Mouse (Mus musculus) MEL (cell line): ENCODE results near the gene Chst3. TPM values are rescaled to one million over a fixed set of nuclear protein-coding genes. Genes with fewer than 3 reads are reported as not detected.

Source experiments
- DNase-seq: peaks from one replicate; pipeline ENCODE4 v3.0.0; 2011; ENCODE audit warnings: low read depth, low spot score
- H3K27ac ChIP-seq: 2 replicates; pipeline ENCODE4 v1.5.1; 2012; ENCODE audit warnings: low read depth, mild to moderate bottlenecking, control low read depth, low read length, moderate library complexity; ENCODE audit not compliant: control insufficient read depth
- H3K27me3 ChIP-seq, 2 experiments: fragments of 150-350 bp in 1 of 2; sonication (generic) in 1 of 2; 2 replicates each; pipeline ENCODE4 v1.6.1; 2012; ENCODE audit warnings: low read length in 2 of 2, mild to moderate bottlenecking in 2 of 2, improper control_type of control experiment in 1 of 2, moderate library complexity in 1 of 2; ENCODE audit not compliant: insufficient read depth in 2 of 2, control insufficient read depth in 1 of 2
- H3K36me3 ChIP-seq, 2 experiments: 2 replicates each; pipeline ENCODE4 v1.6.1; 2012 to 2014; ENCODE audit warnings: low read length in 2 of 2, improper control_type of control experiment in 1 of 2, inconsistent platforms in 1 of 2, mild to moderate bottlenecking in 1 of 2; ENCODE audit not compliant: insufficient read depth in 2 of 2, control insufficient read depth in 1 of 2
- H3K4me1 ChIP-seq, 2 experiments: fragments of 150-350 bp in 1 of 2; sonication (generic) in 1 of 2; 2 replicates each; pipeline ENCODE4 v1.6.1; 2012; ENCODE audit warnings: low read length in 2 of 2, improper control_type of control experiment in 1 of 2, mild to moderate bottlenecking in 1 of 2; ENCODE audit not compliant: insufficient read depth in 2 of 2, control insufficient read depth in 1 of 2
- H3K4me3 ChIP-seq, 2 experiments: fragments of 150-350 bp in 1 of 2; sonication (generic) in 1 of 2; 2 replicates each; pipeline ENCODE4 v1.5.1; 2012; ENCODE audit warnings: low read depth in 2 of 2, low read length in 2 of 2, mild to moderate bottlenecking in 2 of 2, moderate library complexity in 2 of 2, control low read depth in 1 of 2, improper control_type of control experiment in 1 of 2; ENCODE audit not compliant: control insufficient read depth in 1 of 2, insufficient read depth in 1 of 2
- H3K79me2 ChIP-seq: 2 replicates; pipeline ENCODE4 v1.6.1; 2012; ENCODE audit warnings: mild to moderate bottlenecking, low read length, moderate library complexity; ENCODE audit not compliant: control insufficient read depth, poor library complexity, insufficient read depth
- H3K9ac ChIP-seq: 2 replicates; pipeline ENCODE4 v1.6.1; 2012; ENCODE audit warnings: low read depth, mild to moderate bottlenecking, control low read depth, low read length, moderate library complexity; ENCODE audit not compliant: control insufficient read depth, poor library complexity, severe bottlenecking
- H3K9me3 ChIP-seq: fragments of 150-350 bp; sonication (generic); replicated peaks from 2 replicates; pipeline ENCODE4 v1.6.1; 2012; ENCODE audit warnings: mild to moderate bottlenecking, low read length, improper control_type of control experiment, moderate library complexity; ENCODE audit not compliant: insufficient read depth
- CHD1 ChIP-seq: IDR thresholded peaks from 2 replicates; pipeline ENCODE4 v1.6.1; 2012; ENCODE audit warnings: low read depth, mild to moderate bottlenecking, inconsistent platforms, low read length, improper control_type of control experiment
- EP300 ChIP-seq, 2 experiments: IDR thresholded peaks; 2 replicates each; pipeline ENCODE4 v1.6.1; 2011; ENCODE audit warnings: improper control_type of control experiment in 2 of 2, low read length in 2 of 2, low read depth in 1 of 2, mild to moderate bottlenecking in 1 of 2
- ETS1 ChIP-seq: IDR thresholded peaks from 2 replicates; pipeline ENCODE4 v1.6.1; 2012; ENCODE audit warnings: low read depth, mild to moderate bottlenecking, inconsistent platforms, low read length, improper control_type of control experiment, moderate library complexity
- GATA1 ChIP-seq: IDR thresholded peaks from 2 replicates; pipeline ENCODE4 v1.6.1; 2011; ENCODE audit warnings: low read depth, low read length, improper control_type of control experiment
- JUND ChIP-seq: IDR thresholded peaks from 2 replicates; pipeline ENCODE4 v1.6.1; 2011; ENCODE audit warnings: low read depth, mild to moderate bottlenecking, improper control_type of control experiment, low read length
- MAZ ChIP-seq: IDR thresholded peaks from 2 replicates; pipeline ENCODE4 v1.6.1; 2012; ENCODE audit warnings: low read depth, mild to moderate bottlenecking, inconsistent platforms, low read length, improper control_type of control experiment
- MEF2A ChIP-seq: IDR thresholded peaks from 2 replicates; pipeline ENCODE4 v1.6.1; 2014; ENCODE audit warnings: low read depth, mild to moderate bottlenecking, inconsistent platforms, low read length, improper control_type of control experiment; ENCODE audit not compliant: poor library complexity, insufficient replicate concordance, severe bottlenecking; ENCODE audit errors: extremely low read depth
- SIN3A ChIP-seq: IDR thresholded peaks from 2 replicates; pipeline ENCODE4 v1.6.1; 2012; ENCODE audit warnings: low read length, improper control_type of control experiment, inconsistent platforms
- SMC3 ChIP-seq: IDR thresholded peaks from 2 replicates; pipeline ENCODE4 v1.6.1; 2011; ENCODE audit warnings: low read depth, low read length, improper control_type of control experiment
- TBP ChIP-seq: IDR thresholded peaks from 2 replicates; pipeline ENCODE4 v1.8.0; 2011; ENCODE audit warnings: low read depth, low read length, improper control_type of control experiment
- ZKSCAN1 ChIP-seq: IDR thresholded peaks from 2 replicates; pipeline ENCODE4 v1.6.1; 2012; ENCODE audit warnings: low read depth, mild to moderate bottlenecking, inconsistent platforms, low read length, improper control_type of control experiment, moderate library complexity
- ZNF384 ChIP-seq: IDR thresholded peaks from 2 replicates; pipeline ENCODE4 v1.6.1; 2012; ENCODE audit warnings: low read depth, mild to moderate bottlenecking, inconsistent platforms, low read length, improper control_type of control experiment
- polyA plus RNA-seq, 2 experiments: library from polyadenylated mRNA; stranded (reverse) in 1 of 2; unstranded in 1 of 2; fragments of >175 nt in 1 of 2; fragments of >200 nt in 1 of 2; gene quantifications; 2 replicates each; pipeline versions ENCODE4 v1.2.1 to v1.2.4; 2012; ENCODE audit warnings: low replicate concordance in 2 of 2, low read depth in 1 of 2; ENCODE audit not compliant: insufficient read length in 2 of 2, insufficient read depth in 1 of 2, missing spikeins in 1 of 2
- total RNA-seq: library from RNA; depleted of rRNA; stranded (reverse); fragments of 300-350 nt; gene quantifications from 2 replicates; pipeline ENCODE4 v1.2.3, GENCODE M21; 2012; rRNA removed

Chst3 gene
- total RNA-seq = not detected in 2 replicates
- under 1 TPM in 1 of 2 experiments, not detected in 1; 0.08 TPM for polyA plus RNA-seq

DNA sequence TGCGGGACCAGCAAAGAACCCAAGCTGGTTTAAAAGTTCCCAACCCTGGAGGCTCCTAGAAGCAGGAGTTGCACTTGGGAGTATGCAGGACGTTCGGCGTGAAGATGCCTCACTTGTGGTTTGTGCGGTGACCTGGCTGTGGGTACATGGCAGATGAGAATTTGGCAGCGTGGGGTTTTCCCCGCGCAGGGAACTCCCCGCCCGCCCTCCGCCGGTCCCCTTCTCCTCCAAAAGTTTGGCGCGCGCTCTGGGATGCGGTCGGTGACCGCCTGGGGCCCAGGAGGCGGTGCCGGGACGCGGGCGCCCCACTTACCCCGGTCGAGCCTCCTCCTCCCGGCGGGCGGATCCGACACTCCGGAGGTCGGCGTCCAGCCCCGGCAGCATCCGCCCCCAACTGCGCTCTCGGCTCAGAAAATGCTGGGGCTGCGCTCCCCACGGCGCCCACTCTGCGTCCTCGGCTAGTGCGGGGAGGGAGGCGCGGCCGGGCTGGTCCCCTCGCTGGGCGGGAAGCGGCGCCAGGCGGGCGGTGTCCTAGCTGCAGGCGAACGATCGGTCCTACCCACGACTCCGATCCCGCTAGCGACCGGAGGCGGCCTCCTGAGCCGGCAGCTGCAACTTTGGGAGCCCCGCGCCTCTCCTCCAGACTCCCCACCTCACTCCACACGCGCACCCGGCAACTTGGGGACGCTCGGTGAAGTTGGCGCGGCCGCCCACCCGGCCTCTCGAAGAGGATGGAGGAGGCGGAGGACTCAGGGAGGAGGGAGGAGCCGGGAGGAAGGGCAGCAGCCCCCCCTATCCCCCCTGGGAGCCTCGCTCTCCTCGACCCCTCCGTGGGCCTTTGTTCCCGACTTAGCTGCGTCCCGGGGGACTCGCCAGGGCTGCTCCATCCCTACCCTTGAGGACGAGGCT is at the start of gene Chst3:
Gene Chst3, minus strand, starts transcription at position 670 of the 909 bp plus-strand sequence.
- H3K27me3 ChIP-seq = peaks cover 0 to 4% of the 10 kb centered on the region in 2 experiments; a peak in 2 of 4 replicates
- H3K9me3 ChIP-seq = no peaks in the 10 kb centered on the region
- no peaks in the 10 kb centered on the region for H3K4me1 ChIP-seq
- H3K79me2 ChIP-seq = no peaks in the 10 kb centered on the region
- H3K9ac ChIP-seq = no peak within 1 kb of the TSS
- DNase-seq = no peak
- H3K36me3 ChIP-seq = no peaks in the 10 kb centered on the region
- H3K27ac ChIP-seq = no peak within 1 kb of the TSS
- TF ChIP-seq ETS1 = no peak
- TF ChIP-seq SIN3A = no peak
- TF ChIP-seq SMC3 = no peak
- no peak for TF ChIP-seq TBP
- no peak for TF ChIP-seq ZNF384
- no peak for TF ChIP-seq MAZ
- TF ChIP-seq GATA1 = no peak
- no peak within 1 kb of the TSS for H3K4me3 ChIP-seq

DNA sequence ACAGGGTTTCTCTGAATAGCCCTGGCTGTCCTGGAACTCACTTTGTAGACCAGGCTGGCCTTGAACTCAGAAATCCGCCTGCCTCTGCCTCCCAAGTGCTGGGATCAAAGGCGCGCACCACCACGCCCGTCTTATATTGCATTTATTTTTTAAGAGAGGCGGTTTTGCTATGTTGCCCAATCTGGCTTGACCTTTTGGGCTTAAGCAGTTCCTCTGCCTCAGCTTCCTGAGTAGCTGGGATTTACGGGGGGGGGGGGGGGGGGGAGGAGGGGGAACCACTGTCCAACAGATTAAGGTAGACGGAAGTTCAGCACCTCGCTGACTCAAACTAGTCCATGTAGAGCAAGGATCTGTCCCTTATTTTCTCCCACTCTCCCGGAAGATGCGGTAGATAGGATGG is 49.7 kb upstream of the Chst3 start:
- H3K4me1 ChIP-seq = peaks cover 4 to 16% of the 10 kb centered on the region in 2 experiments
- H3K9ac ChIP-seq = no peak overlapping the region
- no peak for TF ChIP-seq ZKSCAN1
- no peak for TF ChIP-seq SMC3
- no peak for TF ChIP-seq EP300 (IDR thresholded peaks at IDR 0.05; ENCODE audit: low read depth in 1 of 2, low read length in 2 of 2)
- TF ChIP-seq JUND = no peak
- TF ChIP-seq CHD1 = no peak
- TF ChIP-seq MEF2A = no peak
- no peak overlapping the region for H3K4me3 ChIP-seq
- no peaks in the 10 kb centered on the region for H3K9me3 ChIP-seq
- H3K79me2 ChIP-seq = no peaks in the 10 kb centered on the region
- no peak for DNase-seq
- no peaks in the 10 kb centered on the region for H3K27me3 ChIP-seq
- H3K36me3 ChIP-seq = peaks cover 0 to 15% of the 10 kb centered on the region in 2 experiments; a peak in 2 of 4 replicates
- no peak overlapping the region for H3K27ac ChIP-seq
